Mouse (Mus musculus) MEL (cell line): ENCODE data around the gene E130114P18Rik. TPM values are rescaled to one million over a fixed set of nuclear protein-coding genes. Genes with fewer than 3 reads are reported as not detected.
A peak's percentile ranks its signal among the peaks of the same experiment; 100 is the strongest.

Experiments
- DNase-seq: peaks from one replicate; pipeline ENCODE4 v3.0.0; 2011; ENCODE audit warnings: low read depth, low spot score
- H3K27ac ChIP-seq: 2 replicates; pipeline ENCODE4 v1.5.1; 2012; ENCODE audit warnings: low read depth, mild to moderate bottlenecking, control low read depth, low read length, moderate library complexity; ENCODE audit not compliant: control insufficient read depth
- H3K27me3 ChIP-seq, 2 experiments: fragments of 150-350 bp in 1 of 2; sonication (generic) in 1 of 2; 2 replicates each; pipeline ENCODE4 v1.6.1; 2012; ENCODE audit warnings: low read length in 2 of 2, mild to moderate bottlenecking in 2 of 2, improper control_type of control experiment in 1 of 2, moderate library complexity in 1 of 2; ENCODE audit not compliant: insufficient read depth in 2 of 2, control insufficient read depth in 1 of 2
- H3K36me3 ChIP-seq, 2 experiments: 2 replicates each; pipeline ENCODE4 v1.6.1; 2012 to 2014; ENCODE audit warnings: low read length in 2 of 2, improper control_type of control experiment in 1 of 2, inconsistent platforms in 1 of 2, mild to moderate bottlenecking in 1 of 2; ENCODE audit not compliant: insufficient read depth in 2 of 2, control insufficient read depth in 1 of 2
- H3K4me1 ChIP-seq, 2 experiments: fragments of 150-350 bp in 1 of 2; sonication (generic) in 1 of 2; 2 replicates each; pipeline ENCODE4 v1.6.1; 2012; ENCODE audit warnings: low read length in 2 of 2, improper control_type of control experiment in 1 of 2, mild to moderate bottlenecking in 1 of 2; ENCODE audit not compliant: insufficient read depth in 2 of 2, control insufficient read depth in 1 of 2
- H3K4me3 ChIP-seq, 2 experiments: fragments of 150-350 bp in 1 of 2; sonication (generic) in 1 of 2; 2 replicates each; pipeline ENCODE4 v1.5.1; 2012; ENCODE audit warnings: low read depth in 2 of 2, low read length in 2 of 2, mild to moderate bottlenecking in 2 of 2, moderate library complexity in 2 of 2, control low read depth in 1 of 2, improper control_type of control experiment in 1 of 2; ENCODE audit not compliant: control insufficient read depth in 1 of 2, insufficient read depth in 1 of 2
- H3K79me2 ChIP-seq: 2 replicates; pipeline ENCODE4 v1.6.1; 2012; ENCODE audit warnings: mild to moderate bottlenecking, low read length, moderate library complexity; ENCODE audit not compliant: control insufficient read depth, poor library complexity, insufficient read depth
- H3K9ac ChIP-seq: 2 replicates; pipeline ENCODE4 v1.6.1; 2012; ENCODE audit warnings: low read depth, mild to moderate bottlenecking, control low read depth, low read length, moderate library complexity; ENCODE audit not compliant: control insufficient read depth, poor library complexity, severe bottlenecking
- H3K9me3 ChIP-seq: fragments of 150-350 bp; sonication (generic); replicated peaks from 2 replicates; pipeline ENCODE4 v1.6.1; 2012; ENCODE audit warnings: mild to moderate bottlenecking, low read length, improper control_type of control experiment, moderate library complexity; ENCODE audit not compliant: insufficient read depth
- BHLHE40 ChIP-seq: IDR thresholded peaks from 2 replicates; pipeline ENCODE4 v1.6.1; 2012; ENCODE audit warnings: low read depth, mild to moderate bottlenecking, inconsistent platforms, low read length, improper control_type of control experiment, borderline replicate concordance
- CTCF ChIP-seq, 3 experiments: IDR thresholded peaks in 2 of 3; conservative IDR thresholded peaks in 1 of 3; 2 replicates each; pipeline ENCODE4 v1.5.1; 2011 to 2012; ENCODE audit warnings: low read length in 3 of 3, low read depth in 2 of 3, mild to moderate bottlenecking in 2 of 3, improper control_type of control experiment in 1 of 3, inconsistent platforms in 1 of 3, mixed read lengths in 1 of 3, moderate library complexity in 1 of 3; ENCODE audit not compliant: control insufficient read depth in 1 of 3, insufficient read depth in 1 of 3, poor library complexity in 1 of 3, severe bottlenecking in 1 of 3
- E2F4 ChIP-seq: IDR thresholded peaks from 2 replicates; pipeline ENCODE4 v1.6.1; 2011; ENCODE audit warnings: low read depth, low read length, improper control_type of control experiment, borderline replicate concordance
- EP300 ChIP-seq, 2 experiments: IDR thresholded peaks; 2 replicates each; pipeline ENCODE4 v1.6.1; 2011; ENCODE audit warnings: improper control_type of control experiment in 2 of 2, low read length in 2 of 2, low read depth in 1 of 2, mild to moderate bottlenecking in 1 of 2
- GABPA ChIP-seq: IDR thresholded peaks from 2 replicates; pipeline ENCODE4 v1.6.1; 2012; ENCODE audit warnings: low read depth, mild to moderate bottlenecking, inconsistent platforms, low read length, improper control_type of control experiment, moderate library complexity
- GATA1 ChIP-seq: IDR thresholded peaks from 2 replicates; pipeline ENCODE4 v1.6.1; 2011; ENCODE audit warnings: low read depth, low read length, improper control_type of control experiment
- HCFC1 ChIP-seq: IDR thresholded peaks from 2 replicates; pipeline ENCODE4 v1.6.1; 2012; ENCODE audit warnings: low read depth, mild to moderate bottlenecking, inconsistent platforms, low read length, improper control_type of control experiment, moderate library complexity
- JUND ChIP-seq: IDR thresholded peaks from 2 replicates; pipeline ENCODE4 v1.6.1; 2011; ENCODE audit warnings: low read depth, mild to moderate bottlenecking, improper control_type of control experiment, low read length
- KAT2A ChIP-seq: conservative IDR thresholded peaks from 2 replicates; pipeline ENCODE4 v1.6.1; 2012; ENCODE audit warnings: low read depth, low read length, improper control_type of control experiment, inconsistent platforms
- MEF2A ChIP-seq: IDR thresholded peaks from 2 replicates; pipeline ENCODE4 v1.6.1; 2014; ENCODE audit warnings: low read depth, mild to moderate bottlenecking, inconsistent platforms, low read length, improper control_type of control experiment; ENCODE audit not compliant: poor library complexity, insufficient replicate concordance, severe bottlenecking; ENCODE audit errors: extremely low read depth
- MYB ChIP-seq: IDR thresholded peaks from 2 replicates; pipeline ENCODE4 v1.6.1; 2011; ENCODE audit warnings: mild to moderate bottlenecking, low read depth, low read length, improper control_type of control experiment
- NRF1 ChIP-seq: IDR thresholded peaks from 2 replicates; pipeline ENCODE4 v1.6.1; 2014; ENCODE audit warnings: low read depth, mild to moderate bottlenecking, inconsistent platforms, low read length, improper control_type of control experiment, moderate library complexity; ENCODE audit not compliant: poor library complexity, insufficient read depth, severe bottlenecking
- POLR2A ChIP-seq, 2 experiments: IDR thresholded peaks; 2 replicates each; pipeline ENCODE4 v1.6.1; 2011 to 2012; ENCODE audit warnings: low read length in 2 of 2, mild to moderate bottlenecking in 2 of 2, control low read depth in 1 of 2, improper control_type of control experiment in 1 of 2, low read depth in 1 of 2, moderate library complexity in 1 of 2; ENCODE audit not compliant: control insufficient read depth in 1 of 2, insufficient read depth in 1 of 2, poor library complexity in 1 of 2
- POLR2AphosphoS2 ChIP-seq: IDR thresholded peaks from 2 replicates; pipeline ENCODE4 v1.6.1; 2011; ENCODE audit warnings: low read length, improper control_type of control experiment
- POLR2AphosphoS5 ChIP-seq: IDR thresholded peaks from 2 replicates; pipeline ENCODE4 v1.6.1; 2012; ENCODE audit warnings: low read depth, borderline replicate concordance, mild to moderate bottlenecking, inconsistent platforms, low read length, moderate library complexity, mixed read lengths
- RAD21 ChIP-seq: IDR thresholded peaks from 2 replicates; pipeline ENCODE4 v1.6.1; 2011; ENCODE audit warnings: mild to moderate bottlenecking, low read depth, low read length, improper control_type of control experiment
- RCOR1 ChIP-seq: IDR thresholded peaks from 2 replicates; pipeline ENCODE4 v1.6.1; 2012; ENCODE audit warnings: low read depth, mild to moderate bottlenecking, inconsistent platforms, low read length, improper control_type of control experiment
- TBP ChIP-seq: IDR thresholded peaks from 2 replicates; pipeline ENCODE4 v1.8.0; 2011; ENCODE audit warnings: low read depth, low read length, improper control_type of control experiment
- USF1 ChIP-seq: IDR thresholded peaks from 2 replicates; pipeline ENCODE4 v1.6.1; 2014; ENCODE audit warnings: low read depth, mild to moderate bottlenecking, inconsistent platforms, low read length, improper control_type of control experiment, moderate library complexity
- ZC3H11A ChIP-seq: IDR thresholded peaks from 2 replicates; pipeline ENCODE4 v1.6.1; 2012; ENCODE audit warnings: low read depth, mild to moderate bottlenecking, inconsistent platforms, low read length, improper control_type of control experiment
- ZKSCAN1 ChIP-seq: IDR thresholded peaks from 2 replicates; pipeline ENCODE4 v1.6.1; 2012; ENCODE audit warnings: low read depth, mild to moderate bottlenecking, inconsistent platforms, low read length, improper control_type of control experiment, moderate library complexity
- ZMIZ1 ChIP-seq: IDR thresholded peaks from 2 replicates; pipeline ENCODE4 v1.6.1; 2012; ENCODE audit warnings: low read depth, mild to moderate bottlenecking, inconsistent platforms, low read length, improper control_type of control experiment, moderate library complexity
- ZNF384 ChIP-seq: IDR thresholded peaks from 2 replicates; pipeline ENCODE4 v1.6.1; 2012; ENCODE audit warnings: low read depth, mild to moderate bottlenecking, inconsistent platforms, low read length, improper control_type of control experiment
- polyA plus RNA-seq, 2 experiments: library from polyadenylated mRNA; stranded (reverse) in 1 of 2; unstranded in 1 of 2; fragments of >175 nt in 1 of 2; fragments of >200 nt in 1 of 2; gene quantifications; 2 replicates each; pipeline versions ENCODE4 v1.2.1 to v1.2.4; 2012; ENCODE audit warnings: low replicate concordance in 2 of 2, low read depth in 1 of 2; ENCODE audit not compliant: insufficient read length in 2 of 2, insufficient read depth in 1 of 2, missing spikeins in 1 of 2
- total RNA-seq: library from RNA; depleted of rRNA; stranded (reverse); fragments of 300-350 nt; gene quantifications from 2 replicates; pipeline ENCODE4 v1.2.3, GENCODE M21; 2012

E130114P18Rik gene
- total and polyA plus RNA-seq, 3 experiments = not detected

DNA sequence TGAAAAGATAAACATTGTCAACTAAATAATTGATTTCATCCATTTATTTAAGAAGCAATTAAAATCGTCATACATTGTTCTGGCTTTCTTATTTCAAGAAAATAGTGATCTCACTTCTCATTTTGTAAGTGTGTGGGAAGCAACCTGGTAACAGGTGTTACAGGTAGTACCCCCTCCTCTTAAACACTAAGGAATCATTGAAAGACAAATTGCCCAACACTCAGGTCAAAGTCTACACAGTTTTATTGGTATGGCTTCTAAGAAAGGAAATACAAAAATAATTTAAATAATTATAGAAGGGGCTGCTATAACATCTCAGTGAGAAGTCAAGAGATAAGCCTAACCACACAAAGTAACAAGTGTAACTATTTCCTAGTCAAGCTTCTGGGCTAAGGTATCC is 188.1 kb downstream of the E130114P18Rik start:
- no peaks in the 10 kb centered on the region for H3K27me3 ChIP-seq
- TF ChIP-seq POLR2AphosphoS2 (no peak), CTCF (IDR thresholded peaks at IDR 0.05 in 2 of 3, conservative IDR thresholded peaks at IDR 0.05 in 1 of 3; ENCODE audit: control insufficient read depth in 1 of 3, insufficient read depth in 1 of 3, low read depth in 2 of 3, low read length in 3 of 3, poor library complexity in 1 of 3, severe bottlenecking in 1 of 3) (no peak), BHLHE40 (no peak), GATA1 (0 out of 2 replicates have a peak, but pooled peaks have one; percentile 20), HCFC1 (no peak), NRF1 (no peak), KAT2A (no peak)
- H3K36me3 ChIP-seq = peaks cover 0 to 21% of the 10 kb centered on the region in 2 experiments; a peak in 2 of 4 replicates
- no peaks in the 10 kb centered on the region for H3K9me3 ChIP-seq
- no peaks in the 10 kb centered on the region for H3K79me2 ChIP-seq
- no peak overlapping the region for H3K27ac ChIP-seq
- DNase-seq = no peak
- no peak overlapping the region for H3K9ac ChIP-seq
- no peak overlapping the region for H3K4me3 ChIP-seq
- H3K4me1 ChIP-seq = peaks cover 4 to 20% of the 10 kb centered on the region in 2 experiments; a peak in 3 of 4 replicates

DNA sequence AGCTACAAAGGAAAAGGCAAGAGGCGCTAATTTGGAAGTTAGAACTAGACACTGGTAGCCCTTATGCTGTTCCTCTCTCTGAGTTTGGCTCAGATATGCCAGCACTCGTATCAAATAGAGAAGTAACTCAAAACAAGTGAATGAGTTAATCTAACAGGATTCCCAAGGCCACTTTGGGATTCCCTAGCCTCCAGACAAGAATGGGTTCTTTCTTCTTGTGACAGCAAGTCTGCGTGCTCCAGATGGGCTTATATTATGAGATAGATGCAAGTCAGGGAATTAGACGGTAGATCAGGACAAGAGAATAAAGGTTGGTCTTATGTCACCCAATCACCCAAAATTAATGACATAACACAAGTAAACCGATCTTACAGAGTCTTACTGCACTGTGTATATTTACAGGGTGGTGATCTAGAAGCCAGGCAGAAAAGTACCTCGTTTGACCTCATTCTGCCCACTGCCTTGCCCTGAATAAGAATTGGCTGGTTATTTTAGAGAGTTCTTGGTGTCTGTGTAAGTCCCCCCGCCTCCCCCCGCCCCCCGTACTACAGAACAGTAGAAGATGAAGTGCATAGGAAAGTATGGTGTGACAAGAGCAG is 190.4 kb downstream of the E130114P18Rik start:
- Histone ChIP-seq H3K27me3 (no peaks in the 10 kb centered on the region; a peak in 2 of 4 replicates), H3K9ac (no peak overlapping the region), H3K9me3 (no peaks in the 10 kb centered on the region)
- peak; percentile 50 for DNase-seq
- TF ChIP-seq KAT2A = no peak
- no peak for TF ChIP-seq ZNF384
- TF ChIP-seq POLR2A (IDR thresholded peaks at IDR 0.05; ENCODE audit: control insufficient read depth in 1 of 2, insufficient read depth in 1 of 2, low read depth in 1 of 2, low read length in 2 of 2, poor library complexity in 1 of 2) = no peak
- TF ChIP-seq ZC3H11A = no peak
- no peak for TF ChIP-seq TBP
- TF ChIP-seq HCFC1 = no peak
- TF ChIP-seq MYB = no peak
- TF ChIP-seq POLR2AphosphoS5 = no peak
- no peak for TF ChIP-seq ZKSCAN1
- TF ChIP-seq ZMIZ1 = no peak
- TF ChIP-seq USF1 = no peak
- no peak for TF ChIP-seq RCOR1
- no peak for TF ChIP-seq POLR2AphosphoS2
- TF ChIP-seq JUND = no peak
- no peak for TF ChIP-seq E2F4
- TF ChIP-seq RAD21 = no peak
- TF ChIP-seq MEF2A = no peak
- TF ChIP-seq GABPA = no peak
- no peak for TF ChIP-seq EP300 (IDR thresholded peaks at IDR 0.05; ENCODE audit: low read depth in 1 of 2, low read length in 2 of 2)
- TF ChIP-seq, all 39 proteins: peak for 0
- Histone ChIP-seq H3K79me2 (no peaks in the 10 kb centered on the region), H3K4me1 (peaks cover 4 to 15% of the 10 kb centered on the region in 2 experiments; a peak in 3 of 4 replicates), H3K36me3 (peaks cover 0 to 15% of the 10 kb centered on the region in 2 experiments; a peak in 2 of 4 replicates), H3K4me3 (no peak overlapping the region), H3K27ac (no peak overlapping the region)
